Mouse (Mus musculus): ENCODE data around the gene Cdk14.

Gene Cdk14

DNA sequence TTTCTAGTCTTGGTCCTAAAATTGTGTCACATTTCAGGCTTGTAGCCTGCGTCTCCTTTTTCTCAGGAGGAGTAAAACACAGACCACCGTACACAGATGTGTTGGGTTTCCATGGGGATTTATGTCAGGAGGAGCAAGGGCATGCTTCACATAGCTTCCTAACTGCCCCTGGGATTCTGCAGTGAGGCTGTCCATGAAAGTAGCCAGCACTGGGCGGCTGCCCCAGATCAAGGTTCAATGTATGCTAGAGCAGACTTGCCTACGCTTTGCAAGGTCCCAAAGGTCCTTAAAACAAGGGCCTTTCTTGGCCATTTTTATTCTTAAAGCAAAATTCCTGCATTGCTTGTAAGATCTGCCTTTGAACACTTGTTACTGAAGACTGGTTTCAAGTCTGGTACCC, 614.9 kb downstream of the Cdk14 start:
- DNase-seq (ENCODE audit: low spot score in 2 of 2), result no peak

DNA sequence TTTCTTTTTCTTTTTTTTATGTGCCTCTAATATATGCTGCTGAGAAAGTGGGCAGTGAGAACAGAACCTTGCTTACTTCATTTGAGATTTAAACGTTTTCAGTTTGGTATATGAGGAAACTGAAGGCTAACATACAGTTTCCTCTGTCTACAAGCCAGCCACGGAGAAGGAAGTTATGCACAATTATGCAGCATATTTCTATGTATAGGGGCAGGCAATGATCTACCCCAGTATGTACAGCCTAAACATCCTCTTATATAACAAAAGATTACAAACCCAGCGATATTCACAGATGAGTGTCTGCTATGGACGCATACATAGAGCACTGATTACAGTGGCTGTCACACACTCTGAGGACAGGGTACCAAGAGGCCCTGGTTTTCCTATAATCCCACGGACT, 616.4 kb downstream of the Cdk14 start:
- no peak for DNase-seq (ENCODE audit: low spot score in 2 of 2)

DNA sequence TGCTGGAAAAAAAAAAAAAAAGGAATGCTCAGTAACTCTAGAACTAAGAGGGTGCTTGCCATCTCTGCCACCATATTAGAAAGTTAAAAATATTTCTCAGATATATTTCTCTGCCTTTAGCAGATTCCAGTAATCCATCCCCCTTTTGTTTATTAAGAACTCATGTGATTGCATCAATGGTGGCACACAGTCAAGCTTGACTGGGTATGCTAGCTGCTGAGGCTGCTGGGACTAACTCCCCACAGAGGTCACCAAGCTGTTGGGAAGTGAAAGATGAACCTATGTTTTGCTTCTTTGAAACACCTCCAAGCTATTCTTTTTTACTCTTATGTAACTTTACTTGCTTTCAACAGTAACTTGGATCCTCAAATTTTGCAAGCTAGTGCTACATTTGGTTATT, 618.1 kb downstream of the Cdk14 start:
- DNase-seq (ENCODE audit: low spot score in 2 of 2), result no peak

DNA sequence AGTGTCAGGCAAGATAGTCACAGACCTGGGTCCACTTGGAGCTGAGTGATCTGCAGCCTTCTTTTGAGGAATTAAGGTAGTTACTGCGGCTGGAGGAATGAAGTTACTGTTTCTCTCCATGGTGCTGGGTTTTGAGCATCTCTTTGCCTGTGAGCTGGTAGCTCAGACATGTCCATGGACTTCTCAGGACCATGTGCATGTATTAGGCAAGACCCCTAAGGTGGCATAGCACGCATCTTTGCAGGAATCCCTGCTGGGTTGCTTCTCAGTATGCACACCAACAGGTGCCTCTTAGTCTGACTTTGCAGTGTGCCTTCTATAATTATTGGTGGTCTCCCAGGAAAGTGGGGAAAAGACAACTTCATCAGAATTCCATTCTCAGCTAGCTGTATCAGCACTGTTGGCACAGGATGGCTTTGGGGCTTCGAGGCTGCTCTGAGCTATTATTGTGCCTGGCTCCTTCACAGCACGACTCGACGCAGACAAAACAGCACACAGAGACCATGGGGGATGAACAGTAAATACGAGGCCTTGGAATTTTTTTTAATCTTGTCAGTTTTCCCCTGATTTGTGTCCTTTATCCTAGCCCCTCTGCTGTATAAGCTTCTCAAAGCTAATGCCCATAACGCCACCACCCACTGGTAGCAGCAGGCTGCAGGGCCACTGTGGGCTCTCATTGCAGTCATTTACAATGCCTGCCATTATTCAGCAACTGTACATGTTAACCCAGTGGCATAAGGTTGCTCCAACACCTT, 618.8 kb downstream of the Cdk14 start:
- no peak for DNase-seq (ENCODE audit: low spot score in 2 of 2)

DNA sequence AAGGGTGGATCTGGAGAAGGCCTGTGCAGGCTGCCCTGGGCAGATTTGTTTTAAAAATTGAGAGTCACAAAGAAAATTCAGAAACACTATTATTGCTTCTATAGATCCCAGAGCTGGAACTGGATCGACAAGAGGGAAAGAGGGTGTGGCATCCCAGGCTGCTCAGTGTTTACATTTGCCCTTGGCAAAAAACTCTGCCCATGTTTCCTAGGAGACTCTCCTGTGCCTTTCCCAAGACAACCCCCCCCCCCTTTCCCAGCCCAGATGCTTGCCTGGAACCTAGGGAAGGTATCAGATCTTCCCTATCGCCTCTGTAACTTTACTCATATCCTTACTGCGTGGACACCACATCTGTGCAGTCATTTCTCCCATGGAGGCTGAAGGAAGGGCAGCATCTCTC, 628.9 kb downstream of the Cdk14 start:
- no peak for DNase-seq (ENCODE audit: low spot score in 2 of 2)

DNA sequence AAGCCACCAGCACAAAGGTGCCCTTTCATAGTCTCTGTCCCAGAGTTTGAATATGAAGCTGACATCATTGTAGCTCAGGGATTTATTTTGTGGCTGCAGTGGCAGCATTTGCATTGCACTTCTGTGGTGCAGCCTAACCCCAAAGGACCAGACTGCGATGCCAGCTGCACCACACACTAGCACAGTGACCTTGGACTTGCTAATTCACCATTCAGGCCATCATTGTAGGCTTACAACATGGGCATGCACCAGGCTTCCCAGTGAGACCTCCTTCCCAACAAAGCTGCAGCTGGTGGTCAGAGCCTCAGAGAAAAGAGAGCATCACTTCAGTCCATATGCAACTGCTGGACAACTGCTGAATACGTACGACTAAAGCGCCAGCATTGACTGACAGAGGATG, 629.8 kb downstream of the Cdk14 start:
- no peak for DNase-seq (ENCODE audit: low spot score in 2 of 2)

DNA sequence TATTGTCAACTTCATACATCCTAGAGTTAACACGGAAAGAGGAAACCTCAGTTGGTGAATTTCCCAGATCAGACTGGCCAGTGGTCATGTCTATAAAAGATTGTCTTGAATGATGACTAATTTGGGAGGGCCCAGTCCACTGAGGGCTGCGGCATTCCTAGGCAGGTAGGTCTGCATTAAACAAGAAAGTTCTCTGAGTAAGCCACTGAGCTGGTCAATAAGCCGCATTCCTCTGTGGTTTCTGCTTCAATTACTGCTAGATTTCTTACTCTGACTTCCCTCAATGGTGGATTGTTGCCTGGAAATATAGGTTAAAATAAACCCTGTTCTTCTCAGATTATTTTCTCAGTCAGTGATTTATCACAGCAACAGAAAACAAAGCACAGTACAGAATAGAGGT, 631.6 kb downstream of the Cdk14 start:
- no peak for DNase-seq (ENCODE audit: low spot score in 2 of 2)

DNA sequence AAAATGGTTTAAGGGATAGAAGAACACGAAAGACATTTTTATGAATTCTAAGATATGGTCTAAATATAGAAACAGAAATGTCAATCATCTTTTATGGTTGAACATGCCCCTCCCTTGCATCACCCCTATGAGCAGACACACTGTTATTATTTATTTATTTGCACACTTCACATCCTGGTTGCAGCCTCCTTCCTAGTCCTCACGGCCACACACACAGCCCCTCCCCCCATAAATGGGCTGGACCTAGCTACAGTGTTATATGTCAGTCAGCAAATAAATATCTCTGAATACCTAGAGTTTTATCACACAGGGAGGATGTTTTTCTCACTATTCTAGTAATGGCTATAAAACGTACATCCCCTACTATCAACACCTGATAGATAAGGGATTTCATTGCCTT, 633.3 kb downstream of the Cdk14 start:
- no peak for DNase-seq (ENCODE audit: low spot score in 2 of 2)

DNA sequence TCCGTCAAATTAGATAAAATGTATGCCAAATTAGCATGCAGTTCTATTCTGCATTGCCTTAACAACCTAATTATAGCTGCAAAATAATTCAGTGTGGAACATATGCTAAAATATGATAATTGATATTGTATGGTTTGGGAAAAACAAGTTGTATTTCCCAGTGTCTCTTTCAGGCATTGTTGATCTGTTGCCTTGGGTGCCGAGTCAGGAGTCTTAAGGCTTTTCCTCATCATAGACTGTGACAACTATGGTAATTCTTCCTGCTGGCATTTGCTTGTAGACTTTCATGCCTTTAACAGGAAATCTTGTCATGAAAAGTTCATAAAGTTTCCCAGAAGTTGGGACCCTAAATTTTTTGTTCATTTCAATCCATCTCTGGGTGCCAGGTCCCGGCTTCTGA, 641.8 kb downstream of the Cdk14 start:
- DNase-seq (ENCODE audit: low spot score in 2 of 2), result no peak

DNA sequence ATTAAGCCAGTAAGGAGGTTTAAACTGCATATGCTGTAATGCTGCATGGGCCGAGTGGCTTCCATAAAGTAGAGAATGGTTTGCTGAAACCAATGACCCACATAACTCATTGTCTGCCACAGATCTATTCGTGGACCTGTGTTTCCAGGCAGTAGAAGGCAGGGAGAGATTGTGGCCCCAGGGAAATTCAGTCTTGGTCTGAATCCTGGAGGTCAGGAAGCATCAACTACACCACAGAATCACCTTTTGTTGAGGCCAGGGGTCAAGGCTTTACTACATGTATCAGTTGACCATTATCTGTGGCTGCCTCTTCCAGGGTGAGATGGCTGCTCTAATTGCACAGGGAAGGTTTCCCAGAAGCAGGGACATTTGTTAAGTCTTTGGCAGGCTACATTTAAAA, 643.6 kb downstream of the Cdk14 start:
- DNase-seq (ENCODE audit: low spot score in 2 of 2), result no peak

DNA sequence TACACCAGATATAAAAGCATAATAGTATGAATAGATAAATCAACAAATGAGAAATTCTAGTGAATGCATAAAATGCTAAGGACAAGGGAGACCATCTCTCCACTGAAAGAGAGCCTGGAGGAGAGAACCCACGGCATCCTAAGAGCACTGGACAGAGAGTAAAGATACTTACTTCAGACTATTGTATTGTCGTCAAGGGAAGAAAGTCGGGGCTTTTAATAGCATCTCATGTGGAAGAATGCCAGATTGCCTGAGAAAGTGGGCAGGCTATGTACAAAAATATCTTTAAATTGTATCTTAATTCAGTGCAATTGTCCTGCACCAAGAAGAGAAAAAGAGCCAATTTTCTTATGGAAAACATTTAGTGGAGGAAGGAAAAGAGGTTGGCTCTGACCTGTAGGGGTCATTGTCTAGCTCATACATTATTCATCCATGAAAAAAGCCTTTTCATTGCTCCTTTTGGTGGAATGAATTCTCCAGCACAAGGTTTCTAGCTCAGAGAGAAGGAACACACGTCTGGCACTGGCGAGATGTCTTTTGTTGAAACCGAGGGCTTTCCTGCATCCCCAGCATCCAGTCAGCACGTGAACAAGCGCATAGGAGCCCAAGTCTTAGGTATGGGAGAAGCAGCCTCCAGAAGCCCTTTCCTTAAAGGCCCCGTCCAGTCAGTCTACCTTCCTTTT, 646.9 kb downstream of the Cdk14 start:
- DNase-seq (ENCODE audit: low spot score in 2 of 2), result no peak

DNA sequence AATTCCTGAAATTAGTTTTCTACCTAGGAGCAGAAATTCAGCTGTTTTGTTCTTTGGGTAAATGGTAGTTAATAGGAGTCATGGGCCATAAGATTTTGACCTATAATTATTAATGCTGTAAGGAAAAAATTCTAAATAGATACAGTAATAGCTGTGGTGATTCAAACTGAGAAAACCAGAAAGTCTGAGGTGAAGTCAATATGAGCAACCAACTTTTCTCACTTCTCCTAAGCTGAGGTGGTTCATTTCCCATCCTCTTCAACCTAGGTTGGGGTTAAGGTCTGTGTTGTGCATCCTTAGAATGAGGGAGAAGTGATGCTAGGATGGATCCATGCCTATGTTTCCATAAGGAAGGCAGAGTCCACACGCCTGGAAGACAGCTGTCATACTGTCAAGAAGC, 649.5 kb downstream of the Cdk14 start:
- no peak for DNase-seq (ENCODE audit: low spot score in 2 of 2)

DNA sequence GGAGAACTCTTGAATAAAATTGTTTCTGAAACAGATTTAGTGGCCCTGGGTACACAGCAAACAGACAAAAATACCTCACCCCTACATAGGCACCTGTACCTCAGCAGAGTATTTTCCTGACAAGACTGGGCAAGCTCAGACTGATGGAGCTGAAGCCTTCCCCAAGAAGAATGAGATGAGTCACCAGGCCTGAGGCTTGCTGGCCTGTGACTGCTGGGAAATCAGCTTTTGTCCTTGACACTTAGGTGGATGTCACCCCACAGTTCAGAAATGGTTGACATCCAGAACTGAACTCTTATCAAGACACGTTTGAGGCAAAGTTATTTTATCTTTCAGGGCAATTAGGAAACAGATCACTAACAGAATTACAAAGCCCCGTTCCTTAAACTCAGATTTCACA, 652.2 kb downstream of the Cdk14 start:
- DNase-seq (ENCODE audit: low spot score in 2 of 2), result no peak

DNA sequence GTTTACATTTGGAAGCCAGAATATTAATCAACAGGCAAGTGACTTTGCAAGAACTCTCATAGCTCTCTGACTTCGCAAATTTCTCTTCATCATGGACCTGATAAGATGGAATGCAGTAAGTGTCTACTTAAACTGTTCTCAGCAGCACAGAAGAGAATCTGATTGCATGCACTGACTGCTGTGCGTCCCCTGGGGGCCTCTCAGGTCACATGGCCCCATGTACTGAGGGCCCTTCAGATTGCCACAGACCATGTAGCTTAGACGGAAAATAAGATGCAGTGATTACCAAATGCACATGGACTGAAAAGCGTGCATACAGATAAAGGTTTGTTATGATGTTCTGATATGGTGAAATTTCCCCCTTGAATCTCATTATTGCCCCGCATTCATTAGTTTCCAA, 653.4 kb downstream of the Cdk14 start:
- DNase-seq (ENCODE audit: low spot score in 2 of 2), result no peak

DNA sequence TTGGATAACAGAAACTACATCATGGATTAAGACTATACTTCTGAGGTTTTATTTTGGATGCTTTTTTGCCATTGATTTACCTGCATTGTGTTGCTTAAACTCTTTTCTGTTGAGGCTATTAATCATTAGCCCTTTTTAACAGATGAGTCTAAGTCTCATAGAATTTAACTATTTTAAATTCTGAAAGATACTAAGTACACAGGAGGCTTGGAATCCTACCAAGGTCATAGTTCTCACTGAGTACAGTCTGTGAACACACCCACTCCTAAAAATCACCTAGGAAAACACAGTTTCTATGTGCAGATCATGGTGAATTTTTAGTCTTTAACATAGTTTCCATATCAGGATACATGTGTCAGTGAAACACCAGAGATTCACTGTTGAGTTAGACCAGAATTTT, 658.2 kb downstream of the Cdk14 start:
- no peak for DNase-seq (ENCODE audit: low spot score in 2 of 2)

DNA sequence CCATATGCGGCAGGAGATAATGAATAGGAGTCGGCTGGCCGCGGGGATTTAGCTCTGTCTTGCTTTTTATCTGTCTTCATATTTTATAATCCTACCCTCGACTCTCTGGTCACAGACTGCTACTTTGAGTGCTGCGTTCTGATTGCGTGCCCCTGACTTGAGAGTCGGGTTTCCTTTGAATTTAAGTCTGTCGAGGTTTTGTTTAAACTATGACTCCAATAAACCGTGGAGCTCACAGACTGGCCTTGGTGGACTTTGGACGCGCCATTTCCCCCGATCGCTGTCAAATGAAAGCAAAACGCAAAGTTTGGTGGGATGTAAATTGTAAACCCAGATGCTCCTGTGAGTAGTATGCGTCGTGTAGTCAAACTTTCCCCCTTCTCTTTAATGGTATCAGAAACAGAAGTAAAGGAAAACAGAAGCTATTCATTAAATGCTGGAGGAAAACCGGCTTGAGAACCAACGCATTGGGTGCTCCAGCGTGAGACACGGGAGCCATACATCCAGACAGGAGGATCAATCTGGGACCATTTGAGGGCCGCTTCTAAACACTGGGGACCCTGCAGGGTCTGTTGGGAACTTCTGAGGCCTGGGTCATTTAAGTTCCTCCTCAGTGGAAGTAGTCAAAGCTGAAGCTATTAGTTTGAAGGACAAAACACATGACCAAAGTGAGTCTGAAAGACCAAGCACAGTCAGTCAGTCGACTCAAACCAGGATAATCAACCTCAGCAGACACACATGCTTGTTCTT, 661.6 kb downstream of the Cdk14 start:
- DNase-seq (ENCODE audit: low spot score in 2 of 2), result no peak

DNA sequence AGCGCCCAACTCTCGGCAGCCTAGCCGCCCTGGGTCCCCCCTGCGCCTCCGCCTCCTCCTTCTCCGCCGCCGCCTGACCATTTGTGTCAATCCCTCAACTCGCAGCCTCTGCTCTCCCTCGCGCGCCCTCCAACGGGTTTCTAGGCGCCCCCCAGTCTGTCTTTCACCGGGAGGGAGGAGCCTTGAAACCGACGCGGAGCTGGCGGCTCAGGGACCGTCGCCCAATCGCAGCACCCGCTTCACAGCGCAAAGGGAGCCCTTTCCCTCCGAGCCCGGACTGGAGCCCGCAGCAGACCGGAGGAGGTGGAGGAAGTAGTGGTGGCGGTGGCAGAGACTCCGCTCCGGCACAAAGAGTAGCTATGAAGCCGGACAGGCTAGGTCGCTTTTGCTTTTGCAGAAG, 662.2 kb downstream of the Cdk14 start, which contains the start of gene Fzd1:
Gene Fzd1 (minus strand): TSS at position 134 of the 400 bp plus-strand sequence.
- DNase-seq (ENCODE audit: low spot score in 2 of 2), result peak; percentile 80 to 85

DNA sequence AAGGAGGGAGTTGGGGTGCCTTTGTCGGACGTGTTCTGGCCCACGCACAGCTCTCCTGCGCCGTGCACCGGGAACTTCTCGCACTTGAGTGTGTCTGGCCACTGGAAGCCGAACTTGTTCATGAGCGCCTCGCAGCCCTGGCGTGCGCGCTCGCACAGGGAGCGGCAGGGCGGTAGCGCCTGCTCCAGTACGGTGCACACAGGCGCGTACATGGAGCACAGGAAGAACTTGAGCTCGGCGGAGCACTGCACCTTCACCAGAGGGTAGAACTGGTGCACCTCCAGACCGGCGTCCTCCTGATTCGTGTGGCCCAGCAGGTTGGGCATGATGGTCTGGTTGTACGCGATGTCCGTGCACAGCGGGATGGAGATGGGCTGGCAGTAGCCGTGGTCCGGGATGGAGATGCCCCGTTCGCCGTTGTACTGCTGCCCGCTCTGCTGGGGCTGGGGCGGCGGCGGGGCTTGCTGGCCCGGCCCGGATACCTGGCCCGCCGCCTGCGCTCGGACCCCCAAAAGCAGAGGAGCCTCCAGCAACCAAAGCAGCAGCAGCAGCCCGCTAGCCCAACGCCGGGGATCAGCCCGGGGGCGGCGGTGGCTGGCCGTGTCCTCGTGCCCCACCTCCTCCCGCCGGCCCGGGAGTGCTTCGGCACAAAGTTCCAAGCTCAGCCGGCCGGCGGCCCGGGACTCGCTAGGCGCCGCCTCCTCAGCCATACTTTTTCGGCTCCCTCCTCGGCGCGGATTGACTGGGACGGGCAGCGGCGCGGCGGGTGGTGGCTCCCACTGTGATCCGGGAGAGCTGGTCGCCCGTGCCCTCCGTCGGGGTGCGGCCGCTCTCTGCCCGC, 663.0 kb downstream of the Cdk14 start:
- DNase-seq (ENCODE audit: low spot score in 2 of 2), result peak; percentile 23 to 33

DNA sequence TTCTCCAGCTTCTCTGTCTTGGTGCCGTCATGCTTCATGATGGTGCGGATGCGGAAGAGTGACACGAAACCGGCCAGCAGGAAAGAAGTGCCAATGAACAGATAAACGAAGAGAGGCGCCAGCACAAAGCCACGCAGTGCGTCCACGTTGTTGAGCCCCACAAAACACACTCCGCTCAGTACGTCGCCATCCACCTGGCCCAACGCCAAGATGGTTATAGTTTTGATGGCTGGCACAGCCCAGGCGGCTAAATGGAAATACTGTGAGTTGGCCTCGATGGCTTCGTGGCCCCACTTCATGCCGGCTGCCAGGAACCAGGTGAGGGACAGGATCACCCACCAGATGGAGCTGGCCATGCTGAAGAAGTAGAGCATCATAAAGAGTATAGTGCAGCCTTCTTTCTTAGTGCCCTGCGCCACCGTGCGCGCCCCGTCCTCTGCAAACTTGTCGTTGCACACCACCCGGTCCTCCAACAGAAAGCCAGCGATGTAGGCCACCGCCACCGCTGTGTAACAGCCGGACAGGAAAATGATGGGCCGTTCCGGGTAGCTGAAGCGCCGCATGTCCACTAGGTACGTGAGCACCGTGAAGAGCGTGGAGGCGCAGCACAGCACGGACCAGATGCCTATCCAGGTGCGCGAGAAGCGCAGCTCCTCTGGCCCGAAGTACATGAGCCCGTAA, 664.0 kb downstream of the Cdk14 start:
- DNase-seq (ENCODE audit: low spot score in 2 of 2), result peak in 1 of 2 experiments; percentile 5

DNA sequence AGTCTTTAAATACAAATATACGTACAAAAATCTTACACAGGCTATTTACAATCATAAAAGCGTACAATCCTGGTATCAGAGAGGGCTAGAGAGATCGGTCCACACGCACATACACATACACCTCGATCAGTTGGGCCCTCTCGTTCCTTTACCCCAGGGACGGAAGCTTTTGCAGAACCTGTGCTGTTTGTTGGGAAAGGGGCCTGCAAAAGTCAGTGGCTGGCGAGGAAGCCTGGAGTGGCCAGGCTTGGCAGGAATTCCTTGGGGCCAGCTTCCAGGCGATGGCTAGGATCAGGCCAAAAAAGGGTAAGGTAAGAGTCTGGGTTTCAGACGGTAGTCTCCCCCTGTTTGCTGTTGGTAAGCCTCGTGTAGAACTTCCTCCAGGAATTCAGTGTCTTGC, 664.8 kb downstream of the Cdk14 start:
- no peak for DNase-seq (ENCODE audit: low spot score in 2 of 2)

DNA sequence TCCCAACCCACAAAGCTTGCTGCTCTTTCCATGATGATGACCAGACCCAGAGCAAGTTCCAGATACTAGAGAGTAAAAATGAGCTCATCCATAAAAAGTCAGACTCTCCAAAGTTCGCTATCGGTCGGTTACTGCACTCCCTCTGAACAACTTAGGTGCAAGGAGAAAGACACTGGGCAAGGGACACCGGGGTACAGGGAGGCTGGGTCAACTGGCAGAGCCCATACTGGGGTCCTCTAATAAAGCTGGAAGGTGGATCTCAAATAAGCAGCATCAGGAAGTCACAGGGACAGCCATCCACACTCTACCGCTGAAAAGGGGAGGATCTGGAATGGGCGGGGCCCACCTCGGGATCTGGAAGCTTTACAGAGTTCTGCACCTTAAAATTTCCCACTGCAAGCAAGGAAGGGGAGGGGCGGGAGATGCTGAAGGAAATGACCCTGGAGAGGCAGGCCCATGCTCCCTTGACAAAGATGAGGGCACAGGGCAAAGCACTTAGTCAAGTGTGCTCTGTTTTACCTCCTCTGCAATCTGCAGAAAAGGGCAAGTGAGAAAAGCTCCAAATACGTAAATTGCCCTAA, 665.3 kb downstream of the Cdk14 start:
- DNase-seq (ENCODE audit: low spot score in 2 of 2), result no peak
